ENCODE assay signal across 8 mouse cellular contexts in genomic region chr13:95746509-95746908, GRCm38 (mm10). TPM values are rescaled to one million over a fixed set of nuclear protein-coding genes. Genes with fewer than 3 reads are reported as not detected.
A peak's percentile ranks its signal among the peaks of the same experiment; 100 is the strongest.
DNase-seq lines count a peak whose midpoint lies in the region; ATAC-seq and TF ChIP-seq lines count a peak whose summit lies in the region.

No protein-coding gene starts in this region.

- H3K9me3 ChIP-seq in ES-E14 (ENCODE audit: control insufficient read depth, insufficient read depth, low read depth, low read length): no peaks in the 10 kb centered on the region
- H3K9me3 ChIP-seq in kidney, postnatal 0 days (replicated peaks; ENCODE audit: low read length): no peaks in the 10 kb centered on the region
- H3K9me3 ChIP-seq in lung, embryonic 14.5 days (ENCODE audit: low read depth, low read length): no peaks in the 10 kb centered on the region

- no peaks in the 10 kb centered on the region for H3K4me1 ChIP-seq in ES-E14 (ENCODE audit: control insufficient read depth in 2 of 2, insufficient read depth in 2 of 2, low read length in 2 of 2, poor library complexity in 1 of 2)
- 0 out of 2 replicates have a peak, but pooled peaks cover 3% of the 10 kb centered on the region for H3K4me1 ChIP-seq in kidney, postnatal 0 days (replicated peaks; ENCODE audit: insufficient read depth, low read length)
- peaks cover 31% of the 10 kb centered on the region for H3K4me1 ChIP-seq in lung, embryonic 14.5 days (ENCODE audit: insufficient read depth)

- no peak overlapping the region for H3K4me2 ChIP-seq in kidney, postnatal 0 days (ENCODE audit: low read length)
- H3K4me2 ChIP-seq in lung, embryonic 14.5 days: peak overlapping the region; percentile 15; the same call in 1 of the 2 replicates

- 12% methylated on average over 6 of the region's 6 CpGs for WGBS in kidney, postnatal 0 days
- 7% methylated on average over 6 of the region's 6 CpGs for WGBS in lung, embryonic 14.5 days

- no peaks in the 10 kb centered on the region for H3K27me3 ChIP-seq in kidney, postnatal 0 days (ENCODE audit: insufficient read depth, low read length)
- H3K27me3 ChIP-seq in lung, embryonic 14.5 days (ENCODE audit: insufficient read depth, low read length): no peaks in the 10 kb centered on the region

- no peak overlapping the region for H3K27ac ChIP-seq in ES-E14 (ENCODE audit: insufficient read depth, low read depth, low read length, poor library complexity, severe bottlenecking)
- H3K27ac ChIP-seq in kidney, postnatal 0 days: no peak overlapping the region
- peak overlapping the region; percentile 61; the same call in 1 of the 2 replicates for H3K27ac ChIP-seq in lung, embryonic 14.5 days (ENCODE audit: low read depth)

- in situ Hi-C loops in ES-E14 (cut with MboI; ENCODE audit: low sequenced_read_pairs in 2 of 2, unreplicated experiment in 2 of 2): no loop called here

- no peaks in the 10 kb centered on the region for H3K36me3 ChIP-seq in ES-E14 (ENCODE audit: control insufficient read depth, insufficient read depth, low read length, poor library complexity, severe bottlenecking)
- H3K36me3 ChIP-seq in kidney, postnatal 0 days (ENCODE audit: insufficient read depth, low read length): no peaks in the 10 kb centered on the region
- H3K36me3 ChIP-seq in lung, embryonic 14.5 days (ENCODE audit: insufficient read depth): no peaks in the 10 kb centered on the region

- H3K9ac ChIP-seq in ES-E14 (ENCODE audit: insufficient read depth, low read depth, low read length, poor library complexity, severe bottlenecking): no peak overlapping the region
- no peak overlapping the region for H3K9ac ChIP-seq in kidney, postnatal 0 days (ENCODE audit: low read depth, low read length)
- H3K9ac ChIP-seq in lung, embryonic 14.5 days: no peak overlapping the region

- peak; percentile 68; the same call in 1 of the 2 replicates for ATAC-seq in kidney, postnatal 0 days (replicated peaks; ENCODE audit: low FRiP score, low read depth)
- ATAC-seq in lung, embryonic 14.5 days (ENCODE audit: insufficient read depth): 0 out of 2 replicates have a peak, but pooled peaks have one; percentile 38
- no peak for ATAC-seq in monocyte, adult 5-6 weeks (replicated peaks; ENCODE audit: insufficient number of reproducible peaks, low FRiP score, low TSS enrichment, poor library complexity, severe bottlenecking)

- no peak overlapping the region for H3K4me3 ChIP-seq in ES-E14 (ENCODE audit: insufficient read depth in 1 of 2, low read depth in 1 of 2, low read length in 2 of 2, poor library complexity in 1 of 2, severe bottlenecking in 1 of 2)
- H3K4me3 ChIP-seq in kidney, postnatal 0 days (replicated peaks; ENCODE audit: low read depth, low read length): no peak overlapping the region
- no peak overlapping the region for H3K4me3 ChIP-seq in lung, embryonic 14.5 days (ENCODE audit: low read depth, low read length)

- DNase-seq in 416B (ENCODE audit: low read depth) (peak; percentile 50), ES-E14 (ENCODE audit: low read depth, low spot score) (peak; percentile 22)
- peak; percentile 14 for DNase-seq in cerebellum, adult 8-10 months
- DNase-seq in frontal cortex, postnatal 36 days (ENCODE audit: low spot score in 2 of 2): peak; percentile 13 to 24
- DNase-seq in kidney, postnatal 0 days (ENCODE audit: low spot score): peak; percentile 67
- peak; percentile 77 for DNase-seq in lung, embryonic 14.5 days
- DNase-seq in right cerebral cortex, postnatal 14 days: peak; percentile 60

- peak; percentile 80 for TF ChIP-seq CTCF in kidney, postnatal 0 days (IDR thresholded peaks at IDR 0.05; ENCODE audit: low read depth)
- TF ChIP-seq CTCF in lung, embryonic 14.5 days (IDR thresholded peaks at IDR 0.05; ENCODE audit: low read depth): peak; percentile 80

TF ChIP-seq in ES-E14, 5 proteins besides CTCF, POLR2A, EP300 and RAD21:
- TF ChIP-seq ZC3H11A (IDR thresholded peaks at IDR 0.05; ENCODE audit: borderline replicate concordance, low read depth, low read length) (no peak), HCFC1 (IDR thresholded peaks at IDR 0.05; ENCODE audit: borderline replicate concordance, insufficient read depth, low read length) (no peak), CHD2 (IDR thresholded peaks at IDR 0.05; ENCODE audit: low read depth, low read length) (no peak), MAFK (IDR thresholded peaks at IDR 0.05; ENCODE audit: insufficient read depth, low read depth, low read length) (no peak)
TF ChIP-seq in ES-E14: peak in this region for 0.

RNA-seq across cellular contexts. Expression of gene F2rl2, which starts 49.9 kb away (rescaled TPM):
- total RNA-seq in ES-E14 (2012; rRNA removed): 0.21 and 0.27 TPM in 2 replicates
- polyA plus RNA-seq in kidney, postnatal 0 days (2015; fragmentation: Nextera tagmentation; extraction: Ambion mirVana): 0.09 and 0.11 TPM in 2 replicates
- polyA plus RNA-seq in lung, embryonic 14.5 days (2014; fragmentation: Nextera tagmentation; extraction: Ambion mirVana): 0.91 and 1.3 TPM in 2 replicates
- 2.1 to 10.0 TPM (median 3.9 TPM) in 3 replicates for total RNA-seq in monocyte, adult 5-6 weeks (2017)

Comparison
In these comparisons a context has a peak if more than half of its experiments do, and no peak if none do; other contexts are left out.
1. DNase-seq: peak in every context shown above with its lines; median percentile 77 in lung, embryonic 14.5 days; 67 in kidney, postnatal 0 days; 60 in right cerebral cortex, postnatal 14 days; 50 in 416B; 22 in ES-E14; 18 in frontal cortex, postnatal 36 days; 14 in cerebellum, adult 8-10 months.